Mouse (Mus musculus) v-Abl transformed pro-B cells (cell line): ENCODE measurements around the gene Gm20696.

Source experiments
- in situ Hi-C, 2 experiments: fragments of 400-800 bp; cut with MboI; formaldehyde crosslinking; loops; one replicate each; pipeline ENCODE4 v1.15.1; 2025; ENCODE audit not compliant: unreplicated experiment in 2 of 2

Gene Gm20696

DNA sequence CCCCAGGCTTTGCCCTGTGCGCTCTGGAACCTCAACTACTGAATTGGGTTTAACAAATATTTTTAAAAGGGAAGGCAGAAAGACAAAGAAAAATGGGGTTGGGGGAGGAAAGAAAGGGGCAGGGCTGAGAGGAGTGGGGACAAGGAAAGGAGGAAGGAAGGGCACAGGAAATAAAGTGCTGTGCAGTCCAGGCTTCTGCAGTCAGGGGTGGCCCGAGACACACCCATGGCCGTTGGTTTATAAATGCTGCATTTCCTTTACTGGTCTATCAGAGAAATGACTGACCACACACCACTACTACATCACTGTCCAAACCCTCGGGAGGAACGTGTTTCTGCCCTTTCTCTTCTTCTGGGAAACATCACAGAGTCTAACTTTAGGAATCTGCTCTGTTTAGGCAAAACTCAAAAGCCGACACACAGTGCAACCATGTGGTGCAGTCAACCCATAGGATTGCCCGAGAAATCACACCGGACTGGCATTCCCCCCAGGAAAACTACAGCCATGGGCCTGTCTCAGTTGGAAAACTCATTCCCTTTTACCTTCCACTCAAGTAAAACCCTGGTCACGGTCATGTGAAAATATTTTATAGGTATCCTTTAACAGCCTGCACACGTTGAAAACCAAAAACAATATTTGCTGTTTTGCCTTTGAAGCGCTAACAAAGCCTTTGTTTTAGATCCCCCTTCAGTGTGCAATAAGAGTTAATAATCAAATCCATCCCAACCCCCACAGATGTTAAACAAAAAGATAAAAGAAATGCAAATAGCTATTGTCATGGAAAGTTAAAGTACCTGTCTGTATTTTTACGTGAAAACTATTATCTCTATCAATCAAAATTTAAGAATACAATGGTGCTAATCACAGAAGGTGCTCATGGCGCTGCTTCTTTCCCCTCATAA, 402.2 kb downstream of the Gm20696 start:
- in situ Hi-C loops: loop anchor here (5.0 to 10.0 kb wide), 7 partner anchors 33 to 250 kb away; no protein-coding TSS in a partner anchor

DNA sequence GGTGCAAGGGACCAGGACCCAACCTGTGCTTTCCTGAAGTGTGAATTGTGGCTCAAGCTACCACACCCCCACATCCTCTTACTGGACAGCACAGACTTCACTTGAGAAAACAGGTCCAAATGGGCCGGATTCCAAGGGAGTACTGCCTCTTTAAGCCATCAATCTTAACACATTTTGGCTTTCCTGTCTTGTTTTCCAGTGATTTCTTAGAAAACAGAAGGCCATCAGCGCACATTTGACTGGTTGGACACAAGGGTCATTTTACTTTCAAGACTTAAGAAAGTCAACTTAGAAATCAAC, 402.8 kb downstream of the Gm20696 start:
- in situ Hi-C loops: loop anchor here (5.0 to 10.0 kb wide), 5 partner anchors 33 to 251 kb away; no protein-coding TSS in a partner anchor

DNA sequence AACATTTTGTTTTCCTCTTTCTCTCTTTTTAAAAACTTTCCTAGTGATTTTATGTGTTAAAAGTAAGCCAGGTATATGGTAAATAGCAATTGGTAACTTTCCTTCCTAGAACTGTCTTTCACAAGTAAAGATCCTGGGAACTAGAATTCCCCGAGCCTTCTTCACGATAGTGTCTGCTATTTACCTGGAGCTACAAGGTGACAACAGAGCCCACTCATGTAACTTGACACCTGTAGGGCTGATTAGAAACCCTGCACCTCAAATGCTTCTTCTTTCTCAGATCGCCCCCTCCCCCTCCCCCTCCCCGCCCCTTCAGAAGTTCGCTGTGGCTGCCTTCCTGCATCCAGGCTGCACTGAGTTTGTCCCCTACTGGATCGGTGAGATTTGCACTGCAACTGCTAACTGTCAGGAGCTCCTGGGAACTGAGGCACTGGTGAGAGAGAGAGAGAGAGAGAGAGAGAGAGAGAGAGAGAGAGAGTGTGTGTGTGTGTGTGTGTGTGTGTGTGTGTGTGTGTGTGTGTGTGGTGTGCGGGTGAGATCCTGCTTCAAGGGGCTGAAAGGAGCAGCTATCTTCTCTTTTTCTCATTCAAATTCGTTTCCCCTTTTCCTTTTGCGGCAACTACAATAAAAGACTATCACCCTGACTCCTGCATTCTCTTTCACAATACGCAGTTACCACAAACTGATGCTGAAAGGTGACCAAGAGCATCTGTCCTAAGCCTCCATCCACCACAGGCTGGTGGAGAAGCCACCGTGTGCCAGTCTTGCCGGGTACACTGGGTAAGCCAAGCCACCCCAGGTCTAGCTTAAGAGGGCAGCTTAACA, 403.3 kb downstream of the Gm20696 start:
- in situ Hi-C loops: loop anchor here (5.0 to 10.0 kb wide), 5 partner anchors 34 to 252 kb away; no protein-coding TSS in a partner anchor

DNA sequence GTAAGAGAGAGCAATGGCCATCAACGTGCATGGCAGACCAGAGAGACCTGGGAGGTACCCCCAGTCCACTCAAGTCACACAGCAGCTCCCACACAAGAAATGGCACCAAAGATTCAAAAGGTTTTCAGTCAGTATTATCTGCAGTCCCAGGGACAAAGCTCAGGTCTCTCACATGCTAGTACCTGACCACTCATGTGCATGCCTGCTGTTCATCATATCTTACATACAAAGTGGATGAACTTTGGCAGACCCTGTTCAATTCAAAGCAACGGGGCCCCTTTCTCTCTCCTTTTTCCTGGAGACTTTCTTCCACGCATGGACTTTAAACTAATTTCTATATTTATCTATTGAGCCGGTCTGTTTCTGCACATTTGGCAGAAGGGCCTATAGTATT, 404.9 kb downstream of the Gm20696 start:
- in situ Hi-C loops: loop anchor here (5.0 to 10.0 kb wide), 5 partner anchors 36 to 253 kb away; no protein-coding TSS in a partner anchor

DNA sequence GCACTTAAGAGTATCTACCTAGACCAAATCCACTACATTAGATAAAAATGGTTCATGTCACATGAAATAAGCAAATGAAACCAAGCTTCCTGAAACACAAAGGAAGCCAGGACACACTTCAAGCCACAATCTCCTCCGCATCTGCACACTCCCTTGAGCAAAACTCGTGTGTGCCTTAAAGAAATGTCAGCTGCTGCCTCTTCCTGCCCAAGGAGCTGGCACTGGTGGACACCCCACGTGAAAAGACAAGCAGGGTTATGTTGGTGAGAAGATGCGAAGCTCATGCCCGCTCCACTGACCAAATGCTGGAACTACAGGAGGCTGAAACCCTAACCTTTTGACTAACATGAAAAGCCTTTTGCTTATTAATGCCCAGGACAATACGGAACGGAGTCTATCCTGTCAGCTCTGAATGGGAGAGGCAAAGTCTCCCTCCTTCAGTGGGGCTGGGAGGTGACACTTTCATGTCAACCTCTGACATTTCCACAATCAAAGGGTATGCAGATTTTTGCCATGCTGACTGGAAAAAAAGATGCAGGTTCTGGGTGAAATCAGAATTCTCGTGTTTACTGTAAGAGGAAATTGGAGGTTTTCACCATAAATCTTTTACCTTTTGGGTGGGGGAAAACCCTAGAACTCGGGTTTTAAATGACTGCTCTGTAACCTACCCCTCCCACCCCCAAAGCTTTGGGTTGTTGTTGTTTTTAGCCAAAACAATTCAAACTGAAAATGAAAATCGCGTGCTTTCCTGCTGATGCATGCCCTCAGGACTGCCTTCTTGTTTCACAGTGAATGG, 405.5 kb downstream of the Gm20696 start:
- in situ Hi-C loops: loop anchor here (5.0 to 10.0 kb wide), 5 partner anchors 36 to 254 kb away; no protein-coding TSS in a partner anchor

DNA sequence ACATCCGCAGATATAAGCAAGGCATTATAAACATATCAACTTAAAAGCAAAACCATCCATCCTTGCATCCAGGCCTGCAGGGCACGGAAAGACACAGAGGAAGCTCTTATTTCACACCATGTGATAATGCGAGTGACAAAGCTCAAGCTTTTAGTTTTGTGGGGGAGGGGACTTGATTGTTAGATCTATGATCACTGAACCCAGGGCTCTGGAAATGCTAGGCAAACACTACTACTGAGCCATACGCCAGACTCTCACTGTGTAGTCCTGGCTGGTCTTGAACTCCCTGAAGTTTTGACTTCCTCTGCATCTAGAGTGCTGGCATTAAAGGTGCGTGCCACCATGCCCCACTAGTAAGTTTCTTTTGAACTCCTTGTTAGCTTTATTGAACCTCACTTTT, 408.3 kb downstream of the Gm20696 start:
- in situ Hi-C loops: loop anchor here in 1 of 2 experiments (5.0 kb wide), 1 partner anchor 124 kb away; no protein-coding TSS in a partner anchor

DNA sequence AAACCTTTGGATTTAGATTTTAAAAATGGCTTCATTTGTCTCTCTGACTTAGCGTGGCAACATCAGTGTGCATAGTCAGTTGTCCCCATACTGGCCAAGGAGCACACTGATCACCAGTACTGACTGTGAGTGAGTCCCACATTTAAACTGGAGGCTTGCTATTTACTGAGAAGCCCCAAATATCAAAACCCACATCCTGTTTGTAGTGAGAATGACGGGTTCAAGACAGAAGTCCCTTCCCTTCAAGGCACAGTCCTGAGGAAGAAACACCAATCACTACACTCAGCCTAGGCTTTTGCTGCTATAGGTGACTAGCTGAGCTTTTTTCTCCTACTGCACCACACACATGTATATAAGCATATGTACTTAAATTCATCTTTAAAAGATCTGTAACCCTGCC, 408.9 kb downstream of the Gm20696 start:
- in situ Hi-C loops: loop anchor here in 1 of 2 experiments (5.0 kb wide), 1 partner anchor 125 kb away; no protein-coding TSS in a partner anchor

DNA sequence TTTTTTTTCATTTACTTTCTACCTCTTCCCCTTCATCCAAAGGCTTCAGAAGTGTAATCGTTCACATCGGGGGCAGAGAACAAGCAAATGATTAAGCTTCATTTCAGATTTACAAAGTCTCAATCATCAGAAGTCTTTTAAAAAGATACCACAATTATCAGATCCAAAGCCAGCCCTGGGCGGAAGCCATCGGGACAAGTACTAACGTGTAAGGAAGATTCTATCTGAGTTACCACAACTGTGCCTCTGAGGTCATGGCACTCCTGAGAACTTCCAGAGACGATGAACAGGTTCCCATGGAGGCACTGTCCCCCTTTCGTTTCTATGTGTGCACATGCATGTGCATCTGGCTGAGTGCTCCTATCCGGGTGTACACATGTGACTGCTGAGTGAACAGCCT, 413.3 kb downstream of the Gm20696 start:
- in situ Hi-C loops: no loop called here

DNA sequence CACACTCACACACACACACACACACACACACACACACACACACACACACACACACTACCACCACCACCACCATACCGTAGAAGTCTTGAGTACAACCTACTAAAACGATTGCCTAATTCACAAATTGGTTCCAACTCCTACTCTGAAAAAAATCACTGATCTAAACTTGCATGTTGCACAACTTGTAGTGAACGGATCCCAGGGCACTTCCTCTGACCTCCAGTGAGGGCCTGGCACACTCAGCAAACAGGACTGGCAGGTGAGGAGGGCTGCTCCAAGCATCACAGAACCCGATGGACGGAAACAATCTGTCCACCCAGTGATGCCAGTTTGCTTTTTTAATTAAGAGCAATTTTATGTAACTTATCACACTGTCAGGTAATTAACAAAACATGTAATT, 413.8 kb downstream of the Gm20696 start:
- in situ Hi-C loops: no loop called here

DNA sequence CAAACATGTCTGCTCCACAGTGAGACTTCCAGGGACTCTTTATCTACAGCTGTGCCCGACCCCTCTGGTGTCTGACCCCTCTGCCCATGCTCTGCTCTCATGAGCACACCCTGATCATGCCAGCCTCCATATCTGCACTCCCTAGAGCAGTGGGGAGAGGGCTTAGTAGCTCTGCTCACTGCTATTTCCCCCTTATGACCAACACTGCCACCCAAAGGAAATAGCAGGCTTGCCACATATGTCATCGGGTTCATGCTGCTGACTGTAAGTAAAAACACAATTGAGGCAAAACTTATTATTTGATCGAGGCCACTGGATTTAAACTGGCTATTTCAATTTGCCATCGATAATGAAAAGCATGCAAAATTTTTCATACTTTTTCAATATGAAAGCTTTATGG, 414.7 kb downstream of the Gm20696 start:
- in situ Hi-C loops: no loop called here

DNA sequence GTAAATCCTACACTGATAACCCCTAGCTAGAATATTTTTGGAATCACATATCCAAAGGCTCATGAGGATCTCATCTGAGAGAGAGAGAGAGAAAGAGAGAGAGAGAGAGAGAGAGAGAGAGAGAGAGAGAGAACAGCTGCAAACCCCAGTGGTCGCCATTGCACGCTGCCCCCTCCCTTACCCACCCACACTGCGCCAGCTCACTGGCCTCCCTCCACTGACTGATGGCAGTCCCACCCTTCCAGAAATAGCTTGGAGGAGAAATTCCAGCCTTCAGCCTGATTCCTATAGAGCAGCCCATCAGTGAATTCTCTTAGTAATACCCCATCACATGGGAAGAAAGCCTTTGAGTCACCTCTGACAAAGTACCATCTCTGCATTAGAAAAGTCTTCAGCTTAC, 415.4 kb downstream of the Gm20696 start:
- in situ Hi-C loops: no loop called here

DNA sequence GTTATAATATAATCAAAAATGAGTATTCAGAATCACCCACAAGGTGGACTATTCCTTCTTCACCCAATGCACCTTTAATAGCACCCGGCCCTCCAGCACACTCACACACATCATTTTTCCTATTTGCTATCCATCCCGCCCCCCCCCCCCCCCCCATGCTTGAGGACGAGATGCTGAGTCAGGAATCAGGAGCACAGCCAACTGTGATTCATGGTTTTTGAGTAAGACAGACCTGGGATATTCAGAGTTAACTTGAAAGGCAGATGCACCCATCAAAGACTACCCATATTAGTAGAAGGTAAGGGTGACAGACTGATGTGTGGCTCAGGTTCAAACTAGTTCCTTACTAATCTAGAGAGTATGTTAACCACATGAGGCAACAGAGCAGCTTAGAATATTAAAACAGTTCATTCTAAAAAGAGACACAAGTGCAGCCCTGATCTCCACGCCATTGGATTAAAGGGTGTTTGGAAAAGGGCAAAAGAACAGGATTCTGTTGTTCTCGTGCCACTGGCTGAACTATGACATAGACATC, 417.0 kb downstream of the Gm20696 start:
- in situ Hi-C loops: loop anchor here in 1 of 2 experiments (10.0 kb wide), 1 partner anchor 725 kb away; no protein-coding TSS in a partner anchor

DNA sequence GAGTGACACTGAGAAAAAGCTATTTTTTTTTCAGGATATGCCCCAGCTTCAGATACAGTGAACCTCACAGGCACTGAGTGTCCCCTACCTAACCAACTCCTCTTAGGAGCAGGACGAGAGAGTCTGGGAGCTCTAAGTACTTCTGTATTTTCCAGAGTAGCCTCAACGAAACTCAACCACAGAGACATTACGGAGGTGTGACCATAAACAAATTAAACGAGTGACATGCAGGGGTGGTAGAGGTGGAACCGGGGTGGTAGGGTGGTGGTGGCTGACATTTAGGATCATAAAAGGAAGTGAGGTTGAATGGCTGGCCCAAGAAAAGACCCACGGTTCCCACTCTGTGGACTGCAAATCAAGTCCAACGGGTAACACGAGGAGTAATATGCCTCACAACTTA, 418.2 kb downstream of the Gm20696 start:
- in situ Hi-C loops: loop anchor here in 1 of 2 experiments (10.0 kb wide), 1 partner anchor 724 kb away; no protein-coding TSS in a partner anchor

DNA sequence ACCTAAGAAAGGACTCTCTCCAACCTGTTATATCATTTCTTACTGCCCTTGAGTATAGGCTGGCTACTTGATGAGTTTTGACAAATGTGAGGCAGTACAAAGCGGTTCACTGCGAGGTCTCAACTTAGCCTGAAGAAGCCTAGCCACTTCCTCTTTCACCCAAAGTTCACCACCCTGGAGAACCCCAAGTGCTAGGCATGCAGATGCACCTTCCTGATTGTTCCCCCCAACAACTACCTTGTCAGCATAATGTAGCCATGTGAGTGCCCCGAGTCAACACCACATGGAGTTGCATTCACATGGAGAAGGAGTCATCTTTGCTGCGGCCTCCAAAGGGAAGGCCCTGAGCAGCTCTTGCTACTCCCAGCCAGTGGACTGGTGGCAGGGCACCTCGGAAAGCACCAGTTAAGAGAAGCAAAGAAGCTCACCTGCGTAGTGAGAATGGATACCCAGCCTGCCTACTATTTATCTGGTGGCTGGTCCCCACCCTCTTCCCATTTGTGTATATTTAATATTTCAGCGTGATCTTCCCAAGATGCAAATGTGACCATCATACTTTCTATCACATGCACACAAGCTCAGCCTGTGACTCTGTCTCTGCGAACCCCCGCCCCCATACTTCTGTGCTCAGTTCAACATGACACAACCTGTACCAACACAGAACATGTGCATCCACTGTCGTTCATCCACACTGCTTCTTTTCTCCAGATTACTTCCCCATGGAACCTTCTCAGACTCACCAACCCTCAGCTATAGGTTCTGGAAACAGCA, 424.8 kb downstream of the Gm20696 start:
- in situ Hi-C loops: loop anchor here in 1 of 2 experiments (10.0 kb wide), 1 partner anchor 717 kb away; no protein-coding TSS in a partner anchor

DNA sequence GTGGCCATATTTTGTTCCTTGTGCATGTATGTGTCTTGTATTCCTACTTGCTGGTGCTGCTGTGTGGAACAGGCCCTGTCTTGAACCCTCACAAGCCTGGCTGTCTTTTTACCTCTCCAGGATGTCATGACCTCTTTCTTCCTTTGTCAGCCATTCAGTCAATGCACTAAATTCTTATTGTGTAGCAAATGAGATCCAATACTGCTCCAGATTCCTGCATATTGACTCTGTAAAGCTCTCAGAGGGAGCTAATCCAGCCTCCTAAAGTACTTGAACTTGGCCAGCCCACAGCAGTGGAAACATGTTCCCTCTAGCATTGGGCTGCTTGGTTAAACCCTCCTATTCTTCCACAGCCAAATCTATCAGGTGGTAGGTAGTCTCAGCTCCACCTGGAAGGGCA, 425.8 kb downstream of the Gm20696 start:
- in situ Hi-C loops: loop anchor here in 1 of 2 experiments (10.0 kb wide), 1 partner anchor 716 kb away; no protein-coding TSS in a partner anchor

DNA sequence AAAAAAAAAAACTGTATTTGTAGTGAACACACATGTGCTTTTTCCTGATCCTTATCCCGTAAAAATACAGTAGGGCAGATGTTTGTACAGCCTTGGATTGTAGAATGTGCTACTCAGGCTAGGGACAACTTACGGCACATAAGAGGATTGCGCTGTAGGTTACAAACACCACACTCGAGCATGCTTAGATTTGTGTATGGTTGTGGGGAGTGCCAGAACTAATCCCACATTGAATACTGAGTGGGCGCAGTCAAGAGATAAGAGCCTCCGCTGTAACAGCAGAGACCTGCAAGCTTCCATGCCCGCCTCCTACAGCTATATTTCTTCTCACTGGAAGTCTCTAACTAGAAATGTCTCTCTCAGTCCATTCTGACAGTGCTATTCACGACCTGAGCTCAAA, 431.0 kb downstream of the Gm20696 start:
- in situ Hi-C loops: no loop called here

DNA sequence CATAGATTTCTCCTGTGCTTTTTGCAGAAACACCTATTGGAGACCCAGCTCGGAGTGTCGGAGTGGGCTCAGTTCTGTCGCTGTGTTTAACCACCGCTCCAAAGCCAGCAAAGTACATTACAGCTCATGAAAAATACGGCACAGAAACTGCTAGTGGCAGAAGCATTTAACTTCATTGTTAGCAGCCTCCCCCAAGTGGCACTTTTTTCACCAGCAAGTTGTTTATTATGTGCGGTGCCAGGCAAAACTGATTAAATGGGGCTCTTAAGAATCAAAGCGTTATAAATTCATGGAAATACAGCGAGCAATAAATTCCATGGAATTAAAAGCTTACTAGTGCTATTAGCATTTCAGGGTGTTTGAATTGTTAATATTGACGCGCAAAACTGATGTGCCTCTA, 433.2 kb downstream of the Gm20696 start:
- in situ Hi-C loops: no loop called here

DNA sequence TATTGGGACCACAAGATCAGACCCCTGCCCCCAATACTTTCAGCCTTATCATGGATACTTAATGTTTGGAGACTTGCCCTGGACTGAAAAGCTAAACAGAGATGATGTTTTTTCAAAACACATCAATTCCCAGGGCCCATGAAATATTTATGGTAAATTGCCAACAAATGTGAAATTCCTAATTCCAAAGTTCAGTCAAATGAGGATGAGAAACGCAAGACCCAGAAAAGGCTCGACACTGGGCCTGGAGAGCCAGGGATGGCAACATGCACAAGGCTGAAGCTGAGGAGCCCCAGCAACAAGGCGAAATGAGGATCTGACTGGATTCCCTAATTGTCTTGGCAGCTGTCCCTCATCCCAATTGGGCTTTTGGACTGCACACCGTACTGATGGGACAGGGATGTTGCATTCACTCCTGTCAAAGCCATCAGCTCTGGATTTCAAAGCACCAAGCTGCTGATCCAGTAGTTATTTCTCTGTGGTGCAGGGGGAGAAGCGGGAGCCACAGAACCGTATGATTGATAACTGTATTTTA, 438.2 kb downstream of the Gm20696 start:
- in situ Hi-C loops: no loop called here

DNA sequence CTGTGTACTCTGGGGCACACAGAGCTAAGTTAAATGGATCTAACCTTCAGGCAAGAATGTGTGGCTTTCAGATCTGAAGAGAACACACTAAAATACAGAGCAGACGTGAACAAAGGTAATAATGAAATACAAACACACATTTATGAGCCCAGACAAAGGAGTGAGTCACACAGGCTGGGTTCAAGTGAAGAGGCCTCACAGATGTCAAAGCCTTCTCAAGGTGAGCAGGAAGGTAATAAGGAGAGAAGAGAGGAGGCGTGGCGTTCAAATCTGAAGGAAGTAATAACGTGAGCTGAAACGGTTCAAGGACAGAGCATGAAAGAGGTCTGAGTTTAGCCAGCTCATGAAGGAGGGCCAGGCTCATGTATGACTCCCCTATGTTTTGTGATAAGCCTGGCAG, 445.4 kb downstream of the Gm20696 start:
- in situ Hi-C loops: no loop called here
